15 mouse cellular contexts compared by ENCODE assay signal in the genomic region with DNA sequence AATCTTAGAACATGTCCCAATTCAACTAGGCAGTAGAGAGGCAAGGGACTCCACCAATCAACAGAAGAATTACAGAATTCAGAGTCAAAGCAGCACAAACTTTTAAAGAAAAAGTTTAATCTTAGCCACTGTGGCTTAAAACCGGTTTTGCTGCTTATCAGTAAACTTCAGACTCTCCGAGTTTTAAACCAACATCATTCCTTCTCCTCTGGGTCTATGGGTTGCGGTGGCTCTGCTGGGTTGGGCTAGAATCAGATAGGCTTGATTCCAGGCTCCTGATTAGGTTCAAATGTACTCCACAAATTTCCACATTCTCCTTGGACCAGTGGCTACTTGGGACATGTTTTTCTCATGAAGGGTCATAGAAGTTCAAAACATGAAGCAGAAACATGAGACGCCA. TPM values are rescaled to one million over a fixed set of nuclear protein-coding genes. Genes with fewer than 3 reads are reported as not detected.
"Had no signal": no experiment of that assay in that cellular context is flagged by ENCODE, and none has a peak within 500 bp of the region (broad histone marks: within the 10 kb centered on the region; RNA-seq: fewer than 3 reads in every experiment).

No protein-coding gene starts in this region.

- H3K4me1 ChIP-seq: limb, embryonic 15.5 days; liver, embryonic 12.5 days; midbrain, embryonic 12.5 days; neural tube, embryonic 13.5 days; stomach, embryonic 15.5 days had no signal

- H3K27me3 ChIP-seq: midbrain, embryonic 12.5 days; neural tube, embryonic 13.5 days; stomach, embryonic 15.5 days had no signal

- H3K9me3 ChIP-seq: limb, embryonic 15.5 days; liver, embryonic 12.5 days; midbrain, embryonic 12.5 days; neural tube, embryonic 13.5 days; stomach, embryonic 15.5 days had no signal

- H3K9ac ChIP-seq: limb, embryonic 15.5 days; liver, embryonic 12.5 days; lung, embryonic 14.5 days; midbrain, embryonic 12.5 days; neural tube, embryonic 13.5 days; stomach, embryonic 15.5 days had no signal

- ATAC-seq: inflammation-experienced regulatory T-cells, adult 6 months; liver, embryonic 12.5 days; midbrain, embryonic 16.5 days had no signal

- DNase-seq: kidney, adult 2 months; kidney, postnatal 25 days; layer of hippocampus, postnatal 36 days; lung, embryonic 14.5 days; lung, postnatal 4 days; right cerebral cortex, postnatal 14 days; thymus, postnatal 4 days had no signal

- H3K27ac ChIP-seq: limb, embryonic 15.5 days; liver, embryonic 12.5 days; midbrain, embryonic 12.5 days; neural tube, embryonic 13.5 days; stomach, embryonic 15.5 days had no signal

- H3K4me2 ChIP-seq: limb, embryonic 15.5 days; liver, embryonic 12.5 days; lung, embryonic 14.5 days; midbrain, embryonic 12.5 days; neural tube, embryonic 13.5 days; stomach, embryonic 15.5 days had no signal

- H3K36me3 ChIP-seq: limb, embryonic 15.5 days; liver, embryonic 12.5 days; midbrain, embryonic 12.5 days; neural tube, embryonic 13.5 days; stomach, embryonic 15.5 days had no signal

- H3K4me3 ChIP-seq: limb, embryonic 15.5 days; liver, embryonic 12.5 days; megakaryocyte, embryonic 14.5 days; midbrain, embryonic 12.5 days; neural tube, embryonic 13.5 days; stomach, embryonic 15.5 days had no signal

RNA-seq across cellular contexts. Expression of gene Ankrd42, which starts 40.4 kb away (rescaled TPM):
- polyA plus RNA-seq: inflammation-experienced regulatory T-cells, adult 6 months had no signal
